Mouse (Mus musculus): ENCODE measurements at regions not wholly inside any gene's neighbourhood (a gene's known extent, or its start where the extent isn't known, plus 50 kb on each side); places are given as distances from the start of the nearest gene placed in this dataset.

DNA sequence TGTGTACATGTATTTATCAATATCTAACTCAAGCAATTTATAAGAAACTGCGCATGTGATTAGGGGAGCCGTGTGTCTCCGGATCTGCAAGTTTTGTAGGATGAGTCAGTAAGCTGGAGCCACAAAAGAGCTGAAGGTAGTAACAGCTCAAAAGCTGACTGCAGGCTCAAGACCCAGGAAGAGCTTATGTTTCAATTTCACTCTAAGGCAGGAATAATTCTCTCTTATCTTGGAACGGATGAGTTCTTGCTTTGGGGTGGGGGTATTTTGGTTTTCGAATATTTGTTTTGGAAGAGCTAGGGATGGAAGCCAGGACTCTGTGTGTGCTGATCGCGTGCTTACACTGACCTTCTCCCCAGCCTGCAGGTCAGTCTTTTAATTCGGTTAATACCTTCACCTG lies 169.6 kb upstream of the Cpeb2 start:
- TF ChIP-seq POLR2A (IDR thresholded peaks at IDR 0.05; ENCODE audit: low read depth, low read length) = no peak
- TF ChIP-seq MAX (IDR thresholded peaks at IDR 0.05; ENCODE audit: low read length) = no peak
- TF ChIP-seq EP300 (IDR thresholded peaks at IDR 0.05; ENCODE audit: low read length) = no peak
- no peak for TF ChIP-seq ZNF384 (IDR thresholded peaks at IDR 0.05; ENCODE audit: low read depth, low read length)
- no peak for TF ChIP-seq CTCF (conservative IDR thresholded peaks at IDR 0.05 in 1 of 2, IDR thresholded peaks at IDR 0.05 in 1 of 2; ENCODE audit: low read depth in 2 of 2, low read length in 2 of 2)
- no peak for TF ChIP-seq CHD2 (IDR thresholded peaks at IDR 0.05; ENCODE audit: low read length)
- TF ChIP-seq MAFK (IDR thresholded peaks at IDR 0.05; ENCODE audit: insufficient replicate concordance, low read length) = no peak
- no peak for TF ChIP-seq JUN (IDR thresholded peaks at IDR 0.05; ENCODE audit: insufficient read depth, low read depth, low read length)
- no peak for TF ChIP-seq MAZ (IDR thresholded peaks at IDR 0.05; ENCODE audit: low read depth, low read length)
- TF ChIP-seq USF1 (IDR thresholded peaks at IDR 0.05; ENCODE audit: low read depth, low read length) = no peak
- TF ChIP-seq TBP (conservative IDR thresholded peaks at IDR 0.05; ENCODE audit: low read depth, low read length) = no peak
- TF ChIP-seq GABPA (IDR thresholded peaks at IDR 0.05; ENCODE audit: insufficient replicate concordance, low read depth, low read length) = no peak
